Mouse (Mus musculus) olfactory bulb, adult 2 months (tissue): ENCODE results near the gene AF067061. TPM values are rescaled to one million over a fixed set of nuclear protein-coding genes. Genes with fewer than 3 reads are reported as not detected.

Experiments
- H3K27ac ChIP-seq: fragments of 200-500 bp; 2 replicates; pipeline ENCODE4 v1.5.1; 2012; ENCODE audit warnings: low read depth, low read length; ENCODE audit not compliant: insufficient read depth
- H3K4me1 ChIP-seq: fragments of 200-500 bp; 2 replicates; pipeline ENCODE4 v1.6.1; 2012; ENCODE audit warnings: low read length; ENCODE audit not compliant: control insufficient read depth, insufficient read depth
- H3K4me3 ChIP-seq: fragments of 200-500 bp; 2 replicates; pipeline ENCODE4 v1.5.1; 2012; ENCODE audit warnings: mild to moderate bottlenecking, low read depth, low read length, moderate library complexity; ENCODE audit not compliant: insufficient read depth
- CTCF ChIP-seq: fragments of 200-500 bp; IDR thresholded peaks from 2 replicates; pipeline ENCODE4 v1.5.1; 2012; ENCODE audit warnings: low read depth, mild to moderate bottlenecking, low read length, moderate library complexity; ENCODE audit not compliant: insufficient read depth
- POLR2A ChIP-seq: fragments of 200-500 bp; IDR thresholded peaks from 2 replicates; pipeline ENCODE4 v1.6.1; 2012; ENCODE audit warnings: mild to moderate bottlenecking, low read depth, low read length, moderate library complexity; ENCODE audit not compliant: insufficient read depth
- WGBS: fragments of 180-500 bp; shearing (Covaris S2); methylation state at CpG from one replicate; pipeline ENCODE4 v1.1.7; 2018; 5-methylcytosine and 5-hydroxymethylcytosine counted together
- polyA plus RNA-seq: library from polyadenylated mRNA; stranded (reverse); fragments of >200 nt; gene quantifications from 2 replicates; pipeline ENCODE4 v1.2.4, GENCODE M21; 2012; ENCODE audit warnings: low replicate concordance; ENCODE audit not compliant: missing spikeins, insufficient read depth, insufficient read length

AF067061 gene
- polyA plus RNA-seq, 1 experiment: not detected

- WGBS: 87% methylated on average over 9 of the region's 9 CpGs
- no peak overlapping the region for H3K27ac ChIP-seq
- H3K4me1 ChIP-seq: no peaks in the 10 kb centered on the region
- TF ChIP-seq POLR2A (no peak), CTCF (no peak)
- H3K4me3 ChIP-seq: no peak overlapping the region
Measured at GRCm38 (mm10) chr13:120278784-120279183, 15.9 kb downstream of the AF067061 start.

DNA sequence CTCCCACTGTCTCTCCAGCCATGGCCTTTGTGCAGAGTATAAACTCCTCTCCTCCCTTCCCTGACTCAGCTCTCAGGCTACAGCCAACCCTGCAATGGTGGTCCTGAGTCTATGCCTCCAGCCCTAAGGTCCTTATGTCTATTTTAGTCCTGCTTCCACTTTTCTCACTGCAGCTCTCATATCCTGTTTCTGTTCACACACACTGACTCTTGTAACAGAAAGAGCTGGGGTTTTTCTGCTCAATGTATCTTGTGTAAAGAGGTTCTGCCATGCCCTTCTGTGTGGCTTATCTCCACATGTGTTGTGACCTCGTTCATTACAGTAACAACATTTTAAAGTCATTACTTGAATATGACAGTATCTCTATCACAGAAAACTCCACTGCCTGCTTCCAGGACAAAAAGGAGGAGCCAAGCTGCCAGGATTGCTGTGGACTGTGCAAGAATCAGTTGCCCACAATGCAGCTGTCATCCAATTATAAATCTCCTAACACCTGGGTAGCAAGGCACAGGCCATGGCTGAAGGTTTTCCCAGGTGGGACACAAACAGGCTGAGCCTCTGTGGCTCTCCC lies 36.5 kb downstream of the AF067061 start:
- Histone ChIP-seq H3K27ac (no peak overlapping the region), H3K4me1 (no peaks in the 10 kb centered on the region), H3K4me3 (no peak overlapping the region)
- no peak for TF ChIP-seq CTCF
- no peak for TF ChIP-seq POLR2A
- 51% methylated on average over 1 of the region's 1 CpGs for WGBS

DNA sequence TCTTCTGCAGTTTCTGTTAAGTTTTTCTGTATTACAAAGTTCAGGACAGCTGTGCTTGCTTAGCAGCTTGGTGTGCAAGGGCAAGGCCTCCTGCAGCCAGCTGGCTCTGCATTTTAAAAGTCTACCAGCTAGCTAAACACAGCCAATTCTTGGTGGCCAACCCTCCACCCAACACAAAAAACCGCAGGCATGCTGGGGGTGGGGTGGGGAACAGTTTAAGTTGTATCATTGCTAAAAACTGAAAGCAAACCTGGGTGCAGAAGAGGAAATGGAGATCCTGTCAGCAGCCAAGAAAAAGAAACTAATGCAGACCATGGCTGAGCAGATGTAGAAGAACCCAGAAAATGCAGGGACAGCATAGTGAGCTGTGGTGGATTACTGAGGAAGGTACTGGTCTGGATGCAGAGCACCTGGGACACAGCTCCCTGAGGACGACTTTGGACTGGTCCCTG lies 37.1 kb downstream of the AF067061 start, which contains the start of gene BC147527:
TSS of gene BC147527 (plus strand) at position 402 of the 452 bp plus-strand sequence.
- TF ChIP-seq POLR2A (no peak), CTCF (no peak)
- Histone ChIP-seq H3K4me1 (no peaks in the 10 kb centered on the region), H3K27ac (no peak within 1 kb of the TSS), H3K4me3 (no peak within 1 kb of the TSS)
- WGBS: 35% methylated on average over 2 of the region's 2 CpGs

- no peak overlapping the region for H3K27ac ChIP-seq
- TF ChIP-seq POLR2A: no peak
- no peak for TF ChIP-seq CTCF
- H3K4me3 ChIP-seq: no peak overlapping the region
- no peaks in the 10 kb centered on the region for H3K4me1 ChIP-seq
- WGBS: 79% methylated on average over 4 of the region's 4 CpGs
Measured at GRCm38 (mm10) chr13:120300853-120301252, 37.9 kb downstream of the AF067061 start.

DNA sequence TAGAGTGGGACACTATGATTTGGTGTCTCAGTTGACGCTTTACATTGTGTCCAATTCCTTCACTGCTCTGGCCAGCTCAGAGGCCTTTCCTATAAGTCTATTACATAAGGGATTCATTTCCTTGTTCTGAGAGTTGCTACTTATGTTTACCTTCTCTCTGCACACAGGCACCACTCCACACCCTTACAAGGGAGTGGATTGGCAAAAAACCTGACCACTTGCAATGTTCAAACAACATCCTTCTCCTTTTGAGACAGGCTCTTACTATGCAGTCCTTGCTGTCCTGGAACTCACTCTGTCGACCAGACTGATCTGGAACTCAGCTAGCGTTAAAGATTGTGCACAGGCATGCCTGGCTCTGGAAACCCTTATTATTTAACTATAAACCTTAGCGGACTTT lies 47.8 kb downstream of the AF067061 start:
- no peak overlapping the region for H3K27ac ChIP-seq
- no peak for TF ChIP-seq CTCF
- no peak for TF ChIP-seq POLR2A
- no peaks in the 10 kb centered on the region for H3K4me1 ChIP-seq
- WGBS: 78% methylated on average over 4 of the region's 4 CpGs
- no peak overlapping the region for H3K4me3 ChIP-seq

- H3K27ac ChIP-seq: no peak overlapping the region
- no peak for TF ChIP-seq POLR2A
- no peak overlapping the region for H3K4me3 ChIP-seq
- WGBS: 48% methylated on average over 14 of the region's 14 CpGs
- H3K4me1 ChIP-seq: no peaks in the 10 kb centered on the region
Measured at GRCm38 (mm10) chr13:120313584-120313983, 50.7 kb downstream of the AF067061 start.

Other genes starting within 250 kb of the AF067061 start
- not detected in 2 replicates for gene Gm36079, start 236.1 kb upstream of the AF067061 start, polyA plus RNA-seq
- gene Gm21188, start 210.9 kb upstream of the AF067061 start, polyA plus RNA-seq: not detected in 2 replicates
- gene Gm20767, start 122.9 kb upstream of the AF067061 start, polyA plus RNA-seq: not detected in 2 replicates
- not detected in 2 replicates for gene Gm21818, start 90.7 kb upstream of the AF067061 start, polyA plus RNA-seq
- not detected in 2 replicates for gene Gm21762, start 47.2 kb upstream of the AF067061 start, polyA plus RNA-seq
- gene Gm21731, start 24.0 kb upstream of the AF067061 start, polyA plus RNA-seq: not detected in 2 replicates
- gene BC147527, start 37.3 kb downstream of the AF067061 start, polyA plus RNA-seq: not detected in 2 replicates
- not detected in 2 replicates for gene Tcstv3, start 53.8 kb downstream of the AF067061 start, polyA plus RNA-seq